Mouse (Mus musculus) testis, adult 2 months (tissue): ENCODE measurements around the gene Tmem121. TPM values are rescaled to one million over a fixed set of nuclear protein-coding genes. Genes with fewer than 3 reads are reported as not detected.

ENCODE experiments used
- polyA plus RNA-seq: library from polyadenylated mRNA; depleted of rRNA; stranded (reverse); fragments of >200 nt; gene quantifications from 2 replicates; pipeline ENCODE4 v1.2.3, GENCODE M21; 2012; rRNA removed

The Tmem121 gene
- polyA plus RNA-seq, 1 experiment: 1.0 TPM

Other genes with a start within 250 kb of the Tmem121 start
- gene Nudt14, start 243.8 kb upstream of the Tmem121 start, polyA plus RNA-seq: 14.8 and 15.6 TPM in 2 replicates
- gene Btbd6, start 209.4 kb upstream of the Tmem121 start, polyA plus RNA-seq: 5.5 and 7.5 TPM in 2 replicates
- 67.1 and 67.8 TPM in 2 replicates for gene Brf1, start 185.2 kb upstream of the Tmem121 start, polyA plus RNA-seq
- 216 and 228 TPM in 2 replicates for gene Pacs2, start 171.4 kb upstream of the Tmem121 start, polyA plus RNA-seq
- 451 and 544 TPM in 2 replicates for gene Tex22, start 111.4 kb upstream of the Tmem121 start, polyA plus RNA-seq
- gene Mta1, start 87.7 kb upstream of the Tmem121 start, polyA plus RNA-seq: 57.9 and 63.9 TPM in 2 replicates
- gene Crip2, start 45.7 kb upstream of the Tmem121 start, polyA plus RNA-seq: 178 and 179 TPM in 2 replicates
- 30.4 and 106 TPM in 2 replicates for gene Crip1, start 39.6 kb upstream of the Tmem121 start, polyA plus RNA-seq
- 46.9 and 48.0 TPM in 2 replicates for gene Tedc1, start 29.5 kb upstream of the Tmem121 start, polyA plus RNA-seq